Mouse (Mus musculus): ENCODE results near the gene Scgb1c1.
"Not testable (repeated sequence)": the region's sequence is repeated elsewhere in the genome, so short reads cannot be mapped to it uniquely, and the experiment has no call there.

The Scgb1c1 gene

GRCm38 (mm10) chr7:140880865-140881515, 35.6 kb downstream of the Scgb1c1 start:
- peak; percentile 25 for DNase-seq (ENCODE audit: low spot score)

DNA sequence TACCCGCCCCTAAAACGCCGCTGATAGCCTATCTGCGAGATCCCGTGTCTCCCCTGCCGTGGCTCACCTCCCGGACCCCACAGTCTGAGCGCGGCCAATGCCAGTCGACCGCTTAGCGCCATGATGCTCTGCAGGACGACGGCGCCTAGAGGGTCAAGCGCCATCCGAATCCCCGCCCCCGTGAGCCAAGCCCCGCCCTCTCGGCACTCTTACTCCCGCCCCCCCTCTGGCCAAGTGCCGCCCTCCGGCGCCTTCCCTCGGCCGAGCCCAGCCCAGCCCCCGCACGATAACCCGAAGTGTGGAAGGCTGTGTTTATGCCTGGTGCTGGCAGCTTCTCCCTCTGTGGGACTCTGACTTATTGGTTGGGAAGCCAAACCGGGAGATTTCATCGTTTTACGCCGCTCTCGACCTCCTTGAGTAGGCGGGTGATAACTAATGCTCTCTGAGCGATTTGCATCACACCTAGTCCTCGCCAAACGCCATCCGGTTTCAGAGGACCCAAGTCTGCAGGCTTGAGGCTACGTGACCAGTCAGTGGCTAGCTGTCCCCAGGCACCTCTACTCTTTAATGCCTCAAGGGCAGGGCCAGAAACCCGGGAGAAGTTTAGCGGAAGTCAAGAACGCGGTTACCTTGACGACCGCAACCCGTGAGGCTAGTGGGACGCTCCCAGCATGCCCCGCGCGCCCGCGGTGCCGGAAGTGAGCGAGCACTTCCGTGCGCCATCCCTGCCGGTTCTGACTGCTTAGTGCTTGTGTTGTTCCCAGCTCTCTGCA, 36.5 kb downstream of the Scgb1c1 start, which contains the start of the genes Psmd13 and Sirt3:
Gene Psmd13 (plus strand): TSS at position 273 of the 773 bp plus-strand sequence.
Gene Sirt3 (minus strand): TSS at position 614 of the 773 bp plus-strand sequence.
- DNase-seq (ENCODE audit: low spot score) = peak; percentile 92

DNA sequence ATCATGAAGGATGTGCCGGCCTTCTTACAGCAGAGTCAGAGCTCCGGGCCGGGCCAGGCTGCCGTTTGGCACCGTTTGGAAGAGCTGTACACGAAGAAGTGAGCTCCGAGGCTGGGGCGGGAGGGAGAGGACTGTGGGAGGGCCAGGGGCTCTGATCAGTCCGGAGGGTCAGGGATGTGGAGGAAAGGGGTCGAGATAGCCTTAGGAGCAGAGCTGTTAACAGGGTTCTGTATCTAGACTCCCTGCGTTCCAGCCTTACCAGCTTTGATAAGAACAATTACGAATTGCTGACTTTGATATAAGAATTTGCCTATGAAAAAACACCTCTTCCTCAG, 37.1 kb downstream of the Scgb1c1 start:
- DNase-seq (ENCODE audit: low spot score) = no peak

- DNase-seq (ENCODE audit: low spot score) = not testable (repeated sequence)
These were observed 45.3 kb downstream of the Scgb1c1 start for GRCm38 (mm10) chr7:140890636-140891035.

- DNase-seq (ENCODE audit: low spot score) = no peak
These were observed 48.7 kb downstream of the Scgb1c1 start for GRCm38 (mm10) chr7:140894031-140894430.

- no peak for DNase-seq (ENCODE audit: low spot score)
These were observed 49.3 kb downstream of the Scgb1c1 start for GRCm38 (mm10) chr7:140894611-140895010.

Measured in c-Kit-positive CD71-positive TER-119-positive erythroid progenitor cells, embryonic 14.5 days (primary cell).